Mouse (Mus musculus): ENCODE results near the gene Itga10.

DNA sequence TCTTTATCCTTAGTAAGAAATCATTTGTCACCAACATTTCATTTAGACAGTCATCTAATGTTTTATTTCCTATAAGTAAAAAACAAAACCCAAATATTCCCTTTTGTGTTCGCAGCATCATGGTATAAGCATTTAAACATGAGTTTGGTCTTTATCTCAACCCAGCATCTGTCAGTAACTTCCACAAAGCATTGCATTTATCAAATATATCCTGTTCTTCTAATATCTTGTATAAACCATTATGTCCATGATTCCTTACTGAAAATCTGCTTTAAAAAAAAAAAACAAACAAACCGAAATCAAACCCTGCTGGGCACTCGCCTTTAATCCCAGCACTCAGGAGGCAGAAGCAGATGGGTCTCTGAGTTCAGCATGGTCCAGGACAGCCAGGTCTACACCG, 38.8 kb upstream of the Itga10 start:
- TF ChIP-seq CTCF (IDR thresholded peaks at IDR 0.05; ENCODE audit: borderline replicate concordance, insufficient read depth, low read length), result no peak
- no peak for TF ChIP-seq POLR2A (IDR thresholded peaks at IDR 0.05; ENCODE audit: low read depth, low read length)
